Mouse (Mus musculus): ENCODE measurements at regions not wholly inside any gene's neighbourhood (a gene's known extent, or its start where the extent isn't known, plus 50 kb on each side); places are given as distances from the start of the nearest gene placed in this dataset.

GRCm38 (mm10) chr1:51594666-51595065 is 116.4 kb upstream of the Nabp1 start:
- no peak for TF ChIP-seq CTCF (IDR thresholded peaks at IDR 0.05; ENCODE audit: control insufficient read depth, insufficient read depth, low read length)
- no peak for TF ChIP-seq POLR2A (IDR thresholded peaks at IDR 0.05; ENCODE audit: borderline replicate concordance, control insufficient read depth, low read depth, low read length)
